Mouse (Mus musculus) layer of hippocampus, adult 11-12 months (tissue): ENCODE results near the gene Olfr775.

Experiments used
- DNase-seq: peaks from one replicate; pipeline ENCODE4 v3.0.0; 2022; ENCODE audit warnings: low spot score

The Olfr775 gene

DNA sequence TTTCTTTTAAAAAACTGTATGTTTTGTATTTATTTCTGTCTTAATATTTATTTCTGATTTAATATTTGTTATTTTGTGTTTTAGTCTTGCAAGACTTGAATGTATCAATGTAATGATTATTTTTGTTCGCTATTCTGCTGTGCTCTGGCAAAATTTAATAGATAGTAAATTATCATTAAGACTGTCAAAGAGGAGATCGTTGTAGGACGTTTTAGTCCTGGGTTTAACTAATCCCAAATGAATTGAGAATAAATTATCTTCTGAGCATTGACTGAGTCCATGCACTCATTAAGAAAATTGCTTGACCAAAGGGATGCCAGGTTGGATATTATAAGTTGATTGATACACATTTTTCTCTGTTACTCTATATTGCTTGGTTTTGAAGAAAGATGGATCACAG lies at the start of gene Olfr775:
Olfr775 (plus strand) TSS at position 301 of the 400 bp plus-strand sequence.
- DNase-seq: no peak

DNA sequence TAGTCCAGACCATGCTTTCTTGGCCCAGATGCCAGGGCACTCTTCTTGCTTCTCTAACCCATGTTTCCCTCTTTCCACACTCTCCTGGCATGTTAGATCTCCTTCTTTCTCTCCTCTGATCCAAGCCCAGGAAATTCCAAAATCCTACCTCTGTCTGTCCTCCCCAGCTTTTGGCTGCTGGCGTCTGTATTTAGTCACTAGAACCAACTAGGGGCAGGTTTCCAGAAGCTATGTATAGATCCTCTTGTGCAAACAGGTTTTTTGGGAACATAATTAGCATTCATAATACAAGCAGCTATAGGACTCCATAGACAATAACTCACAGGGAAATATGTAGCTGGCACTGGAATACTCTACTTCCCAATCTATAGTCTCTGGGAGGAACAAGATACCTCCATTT lies 17.5 kb upstream of the Olfr775 start:
- peak; percentile 3 for DNase-seq

DNA sequence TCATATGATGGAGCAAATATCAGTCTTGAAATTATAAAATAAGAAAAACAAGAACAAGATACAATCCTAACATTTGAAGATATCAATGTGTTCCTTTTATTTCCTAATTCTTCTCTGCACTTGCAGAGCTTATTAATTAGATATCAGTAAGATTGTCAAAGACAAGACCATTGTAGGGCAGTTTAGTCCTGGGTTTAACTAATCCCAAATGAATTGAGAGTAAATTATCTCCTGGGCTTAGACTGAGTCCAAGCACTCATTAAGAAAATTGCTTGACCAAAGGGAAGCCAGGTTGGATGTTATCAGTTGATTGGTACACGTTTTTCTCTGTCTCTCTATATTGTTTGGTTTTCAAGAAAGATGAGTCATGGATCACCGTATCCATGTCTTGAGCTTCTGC lies 12.3 kb upstream of the Olfr775 start, which contains the start of gene Olfr774:
Olfr774 (plus strand) TSS at position 301 of the 400 bp plus-strand sequence.
- DNase-seq: no peak

DNA sequence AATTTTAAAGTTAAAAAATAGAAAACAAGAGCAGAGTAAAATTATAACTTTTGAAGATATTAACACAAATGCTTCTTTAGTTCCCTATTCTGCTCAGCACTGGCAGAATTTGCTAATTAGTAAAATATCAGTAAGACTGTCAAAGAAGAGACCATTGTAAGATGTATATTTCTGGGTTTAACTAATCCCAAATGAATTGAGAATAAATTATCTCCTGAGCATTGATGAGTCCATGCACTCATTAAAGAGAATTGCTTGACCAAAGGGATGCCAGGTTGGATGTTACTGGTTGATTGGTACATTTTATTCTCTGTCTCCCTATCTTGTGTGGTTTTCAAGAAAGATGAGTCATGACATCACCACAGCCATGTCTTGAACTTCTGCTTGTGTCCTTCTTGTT lies 10.6 kb downstream of the Olfr775 start, which contains the start of gene Olfr776:
Olfr776 (plus strand) TSS at position 301 of the 400 bp plus-strand sequence.
- DNase-seq: no peak

DNA sequence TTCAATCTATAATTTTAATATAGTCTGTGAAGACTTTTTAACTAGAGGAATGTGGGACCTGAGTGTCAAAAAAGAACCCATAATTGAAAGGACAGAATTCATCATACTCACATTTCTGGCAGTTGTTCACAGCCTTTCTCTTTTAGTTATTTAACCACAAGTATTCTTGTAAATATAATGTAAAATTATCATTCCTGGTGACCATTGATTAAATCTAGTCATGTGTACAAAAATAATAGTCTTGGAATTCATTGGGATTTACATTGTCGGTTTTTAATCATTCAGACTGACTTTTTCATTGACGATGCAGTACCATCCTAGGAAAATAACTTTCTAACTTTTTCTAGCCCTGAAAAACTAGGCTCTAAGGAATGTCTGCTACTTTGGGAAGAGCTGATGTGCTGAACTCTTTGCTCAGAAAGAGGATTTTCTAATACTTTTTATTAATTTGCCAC lies 22.9 kb downstream of the Olfr775 start, which contains the start of gene Olfr777:
Olfr777 (minus strand) TSS at position 405 of the 455 bp plus-strand sequence.
- no peak for DNase-seq
